Mouse (Mus musculus) liver, embryonic 16.5 days (tissue): ENCODE results near the gene Acsf2. TPM values are rescaled to one million over a fixed set of nuclear protein-coding genes. Genes with fewer than 3 reads are reported as not detected.
"Not testable (repeated sequence)": the region's sequence is repeated elsewhere in the genome, so short reads cannot be mapped to it uniquely, and the experiment has no call there.

Experiments
- ATAC-seq: fragments of 200-750 bp; cut with Nextera tagmentation; 2 replicates; pipeline ENCODE4 v1.8.0; 2017; ENCODE audit warnings: low read depth, mild to moderate bottlenecking, moderate number of reproducible peaks, moderate library complexity
- H3K27ac ChIP-seq: fragments of 300-500 bp; sonication (generic); 2 replicates; pipeline ENCODE4 v1.5.1; 2014; ENCODE audit warnings: mild to moderate bottlenecking, low read length
- H3K27me3 ChIP-seq: fragments of 300-500 bp; sonication (generic); 2 replicates; pipeline ENCODE4 v1.6.1; 2014; ENCODE audit warnings: low read depth, low read length, mixed read lengths; ENCODE audit not compliant: control insufficient read depth, insufficient read depth
- H3K36me3 ChIP-seq: fragments of 300-500 bp; sonication (generic); 2 replicates; pipeline ENCODE4 v1.6.1; 2014; ENCODE audit warnings: mild to moderate bottlenecking; ENCODE audit not compliant: control insufficient read depth, insufficient read depth
- H3K4me1 ChIP-seq: fragments of 300-500 bp; sonication (generic); 2 replicates; pipeline ENCODE4 v1.6.1; 2014; ENCODE audit warnings: low read depth, low read length, mixed read lengths; ENCODE audit not compliant: control insufficient read depth
- H3K4me2 ChIP-seq: fragments of 300-500 bp; sonication (generic); 2 replicates; pipeline ENCODE4 v1.6.1; 2014; ENCODE audit warnings: low read depth, low read length, mixed read lengths
- H3K4me3 ChIP-seq: fragments of 300-500 bp; sonication (generic); 2 replicates; pipeline ENCODE4 v1.5.1; 2014; ENCODE audit warnings: low read depth, mild to moderate bottlenecking, low read length
- H3K9ac ChIP-seq: fragments of 300-500 bp; sonication (generic); 2 replicates; pipeline ENCODE4 v1.6.1; 2014; ENCODE audit warnings: low read depth, low read length
- H3K9me3 ChIP-seq: fragments of 300-500 bp; sonication (generic); replicated peaks from 2 replicates; pipeline ENCODE4 v1.6.1; 2016; ENCODE audit warnings: low read length; ENCODE audit not compliant: control insufficient read depth
- WGBS: fragments of 180-500 bp; shearing (Covaris S2); extraction: QIAGEN DNeasy Blood & Tissue Kit; methylation state at CpG from one replicate; pipeline ENCODE4 v1.1.7; 2014; ENCODE audit not compliant: insufficient replicate concordance; 5-methylcytosine and 5-hydroxymethylcytosine counted together
- polyA plus RNA-seq: library from polyadenylated mRNA; unstranded; fragments of >200 nt; fragmentation: Nextera tagmentation; extraction: Ambion mirVana; gene quantifications from 2 replicates; pipeline ENCODE4 v1.2.1, GENCODE M21; 2015

Gene Acsf2
- 1.4 and 1.5 TPM in 2 replicates for polyA plus RNA-seq

GRCm38 (mm10) chr11:94601321-94602281 is at the start of gene Acsf2:
Gene Acsf2, minus strand, starts transcription at chr11:94601871.
- Histone ChIP-seq H3K9ac (peak within 1 kb of the TSS; percentile 51), H3K4me1 (peaks cover 5% of the 10 kb centered on the region; the same call in 1 of the 2 replicates), H3K4me3 (peak within 1 kb of the TSS; percentile 55), H3K36me3 (no peaks in the 10 kb centered on the region), H3K27ac (no peak within 1 kb of the TSS), H3K9me3 (no peaks in the 10 kb centered on the region), H3K27me3 (no peaks in the 10 kb centered on the region), H3K4me2 (peak within 1 kb of the TSS; percentile 63)
- peak; percentile 84 for ATAC-seq
- WGBS: 2% methylated on average over 51 of the region's 52 CpGs

- not testable (repeated sequence) for H3K4me2 ChIP-seq, H3K27me3 ChIP-seq, H3K9ac ChIP-seq, ATAC-seq, H3K4me3 ChIP-seq, H3K27ac ChIP-seq, H3K9me3 ChIP-seq
- Histone ChIP-seq H3K36me3 (peaks cover 18% of the 10 kb centered on the region; the same call in 1 of the 2 replicates), H3K4me1 (peaks cover 14% of the 10 kb centered on the region)
- 87% methylated on average over 5 of the region's 7 CpGs for WGBS
Measured at GRCm38 (mm10) chr11:94651241-94651640, 49.6 kb upstream of the Acsf2 start.

GRCm38 (mm10) chr11:94646457-94646856 is 44.8 kb upstream of the Acsf2 start:
- H3K9ac ChIP-seq: no peak overlapping the region
- H3K27ac ChIP-seq: no peak overlapping the region
- H3K4me2 ChIP-seq: no peak overlapping the region
- H3K4me1 ChIP-seq: no peaks in the 10 kb centered on the region
- WGBS: 91% methylated on average over 4 of the region's 4 CpGs
- H3K27me3 ChIP-seq: no peaks in the 10 kb centered on the region
- H3K4me3 ChIP-seq: no peak overlapping the region
- no peak for ATAC-seq
- no peaks in the 10 kb centered on the region for H3K9me3 ChIP-seq
- peaks cover 42% of the 10 kb centered on the region for H3K36me3 ChIP-seq

GRCm38 (mm10) chr11:94644461-94645219 is 43.0 kb upstream of the Acsf2 start:
- Histone ChIP-seq H3K36me3 (peaks cover 50% of the 10 kb centered on the region), H3K27me3 (no peaks in the 10 kb centered on the region), H3K9me3 (no peaks in the 10 kb centered on the region), H3K4me2 (no peak overlapping the region), H3K4me1 (no peaks in the 10 kb centered on the region), H3K27ac (no peak overlapping the region), H3K4me3 (no peak overlapping the region), H3K9ac (no peak overlapping the region)
- 77% methylated on average over 8 of the region's 8 CpGs for WGBS
- ATAC-seq: no peak

- no peak overlapping the region for H3K4me2 ChIP-seq
- H3K27me3 ChIP-seq: no peaks in the 10 kb centered on the region
- H3K9ac ChIP-seq: no peak overlapping the region
- peaks cover 39% of the 10 kb centered on the region for H3K36me3 ChIP-seq
- no peak overlapping the region for H3K27ac ChIP-seq
- ATAC-seq: no peak
- WGBS: 80% methylated on average over 5 of the region's 5 CpGs
- H3K9me3 ChIP-seq: no peaks in the 10 kb centered on the region
- peaks cover 7% of the 10 kb centered on the region for H3K4me1 ChIP-seq
- H3K4me3 ChIP-seq: no peak overlapping the region
Measured at GRCm38 (mm10) chr11:94634431-94634830, 32.8 kb upstream of the Acsf2 start.

GRCm38 (mm10) chr11:94632988-94633387 is 31.3 kb upstream of the Acsf2 start:
- H3K27me3 ChIP-seq: no peaks in the 10 kb centered on the region
- ATAC-seq: 0 out of 2 replicates have a peak, but pooled peaks have one; percentile 6
- H3K4me2 ChIP-seq: no peak overlapping the region
- no peak overlapping the region for H3K27ac ChIP-seq
- H3K9me3 ChIP-seq: no peaks in the 10 kb centered on the region
- no peak overlapping the region for H3K4me3 ChIP-seq
- H3K36me3 ChIP-seq: peaks cover 28% of the 10 kb centered on the region
- no peak overlapping the region for H3K9ac ChIP-seq
- 72% methylated on average over 8 of the region's 8 CpGs for WGBS
- H3K4me1 ChIP-seq: peaks cover 7% of the 10 kb centered on the region

GRCm38 (mm10) chr11:94631969-94632368 is 30.3 kb upstream of the Acsf2 start:
- H3K9me3 ChIP-seq: no peaks in the 10 kb centered on the region
- H3K27ac ChIP-seq: no peak overlapping the region
- no peak overlapping the region for H3K4me2 ChIP-seq
- peaks cover 23% of the 10 kb centered on the region for H3K36me3 ChIP-seq
- WGBS: 84% methylated on average over 5 of the region's 5 CpGs
- no peak for ATAC-seq
- H3K27me3 ChIP-seq: no peaks in the 10 kb centered on the region
- H3K4me3 ChIP-seq: no peak overlapping the region
- H3K9ac ChIP-seq: no peak overlapping the region
- peaks cover 7% of the 10 kb centered on the region for H3K4me1 ChIP-seq

- Histone ChIP-seq H3K36me3 (peaks cover 16% of the 10 kb centered on the region), H3K9ac (peak overlapping the region; percentile 86), H3K4me2 (peak overlapping the region; percentile 94), H3K9me3 (no peaks in the 10 kb centered on the region), H3K4me1 (peaks cover 7% of the 10 kb centered on the region), H3K27me3 (no peaks in the 10 kb centered on the region), H3K27ac (peak overlapping the region; percentile 74), H3K4me3 (peak overlapping the region; percentile 97)
- 9% methylated on average over 26 of the region's 26 CpGs for WGBS
- no peak; the same call in 1 of the 2 replicates for ATAC-seq
Measured at GRCm38 (mm10) chr11:94630199-94631011, 28.7 kb upstream of the Acsf2 start.
